Mouse (Mus musculus): ENCODE data around the gene Ttc28.

Gene Ttc28

GRCm38 (mm10) chr5:111274948-111275347, 395.3 kb downstream of the Ttc28 start:
- no peak for DNase-seq (ENCODE audit: low spot score in 2 of 2)

GRCm38 (mm10) chr5:111284420-111285175, 405.0 kb downstream of the Ttc28 start:
- DNase-seq (ENCODE audit: low spot score in 2 of 2): no peak

GRCm38 (mm10) chr5:111287571-111287970, 408.0 kb downstream of the Ttc28 start:
- DNase-seq (ENCODE audit: low spot score in 2 of 2): no peak

GRCm38 (mm10) chr5:111288486-111288885, 408.9 kb downstream of the Ttc28 start:
- DNase-seq (ENCODE audit: low spot score in 2 of 2): no peak

- no peak for DNase-seq (ENCODE audit: low spot score in 2 of 2)
Observed at GRCm38 (mm10) chr5:111290071-111290470, 410.5 kb downstream of the Ttc28 start.

GRCm38 (mm10) chr5:111291639-111292038, 412.0 kb downstream of the Ttc28 start:
- no peak for DNase-seq (ENCODE audit: low spot score in 2 of 2)

GRCm38 (mm10) chr5:111297801-111298200, 418.2 kb downstream of the Ttc28 start:
- DNase-seq (ENCODE audit: low spot score in 2 of 2): no peak

GRCm38 (mm10) chr5:111298706-111299105, 419.1 kb downstream of the Ttc28 start:
- no peak for DNase-seq (ENCODE audit: low spot score in 2 of 2)

GRCm38 (mm10) chr5:111300776-111301175, 421.2 kb downstream of the Ttc28 start:
- no peak for DNase-seq (ENCODE audit: low spot score in 2 of 2)

GRCm38 (mm10) chr5:111301736-111302135, 422.1 kb downstream of the Ttc28 start:
- no peak for DNase-seq (ENCODE audit: low spot score in 2 of 2)

- DNase-seq (ENCODE audit: low spot score in 2 of 2): no peak
Observed at GRCm38 (mm10) chr5:111304730-111305129, 425.1 kb downstream of the Ttc28 start.

- DNase-seq (ENCODE audit: low spot score in 2 of 2): no peak
Observed at GRCm38 (mm10) chr5:111310185-111310584, 430.6 kb downstream of the Ttc28 start.

- no peak for DNase-seq (ENCODE audit: low spot score in 2 of 2)
Observed at GRCm38 (mm10) chr5:111313833-111314232, 434.2 kb downstream of the Ttc28 start.

- no peak for DNase-seq (ENCODE audit: low spot score in 2 of 2)
Observed at GRCm38 (mm10) chr5:111315061-111315460, 435.5 kb downstream of the Ttc28 start.

GRCm38 (mm10) chr5:111317526-111317925, 437.9 kb downstream of the Ttc28 start:
- DNase-seq (ENCODE audit: low spot score in 2 of 2): no peak

GRCm38 (mm10) chr5:111318946-111319345, 439.3 kb downstream of the Ttc28 start:
- DNase-seq (ENCODE audit: low spot score in 2 of 2): no peak

- DNase-seq (ENCODE audit: low spot score in 2 of 2): no peak
Observed at GRCm38 (mm10) chr5:111325813-111326212, 446.2 kb downstream of the Ttc28 start.

GRCm38 (mm10) chr5:111327420-111327819, 447.8 kb downstream of the Ttc28 start:
- DNase-seq (ENCODE audit: low spot score in 2 of 2): no peak

GRCm38 (mm10) chr5:111329782-111330416, 450.3 kb downstream of the Ttc28 start:
- DNase-seq (ENCODE audit: low spot score in 2 of 2): no peak

- DNase-seq (ENCODE audit: low spot score in 2 of 2): peak; percentile 97 to 99
Observed at GRCm38 (mm10) chr5:111330417-111331098, 451.0 kb downstream of the Ttc28 start, which contains the start of gene Pitpnb. Gene Pitpnb, plus strand, starts transcription at chr5:111330763.

GRCm38 (mm10) chr5:111331099-111331435, 451.5 kb downstream of the Ttc28 start:
- no peak for DNase-seq (ENCODE audit: low spot score in 2 of 2)

GRCm38 (mm10) chr5:111335939-111336691, 456.5 kb downstream of the Ttc28 start:
- no peak for DNase-seq (ENCODE audit: low spot score in 2 of 2)

All from spleen, postnatal 10 days (tissue).